Mouse (Mus musculus) CH12.LX (cell line): Measurements from ENCODE around the gene Ears2. TPM values are rescaled to one million over a fixed set of nuclear protein-coding genes. Genes with fewer than 3 reads are reported as not detected.

Experiments used
- DNase-seq: peaks from one replicate; pipeline ENCODE4 v3.0.0-alpha.2; 2013; ENCODE audit errors: extremely low read depth
- H3K27ac ChIP-seq: 2 replicates; pipeline ENCODE4 v1.5.1; 2012; ENCODE audit warnings: low read depth, mild to moderate bottlenecking, control low read depth, moderate library complexity; ENCODE audit not compliant: insufficient read depth
- H3K27me3 ChIP-seq: replicated peaks from 2 replicates; pipeline ENCODE3; 2012; ENCODE audit warnings: inconsistent platforms
- H3K36me3 ChIP-seq, 2 experiments: replicated peaks in 1 of 2; 2 replicates each; pipeline versions ENCODE3 to v1.6.1; 2012; ENCODE audit warnings: inconsistent platforms in 1 of 2, low read length in 1 of 2, mild to moderate bottlenecking in 1 of 2, mixed read lengths in 1 of 2, moderate library complexity in 1 of 2; ENCODE audit not compliant: control insufficient read depth in 1 of 2, insufficient read depth in 1 of 2
- H3K4me1 ChIP-seq, 2 experiments: 2 replicates each; pipeline ENCODE4 v1.6.1; 2012; ENCODE audit warnings: inconsistent platforms in 1 of 2, moderate library complexity in 1 of 2; ENCODE audit not compliant: insufficient read depth in 2 of 2, control insufficient read depth in 1 of 2
- H3K4me2 ChIP-seq: 2 replicates; pipeline ENCODE4 v1.6.1; 2012; ENCODE audit warnings: low read depth, mild to moderate bottlenecking, control low read depth; ENCODE audit not compliant: poor library complexity, insufficient read depth, severe bottlenecking
- H3K4me3 ChIP-seq, 3 experiments: fragments of 150-350 bp in 1 of 3; sonication (generic) in 1 of 3; replicated peaks in 1 of 3; 2 replicates each; pipeline versions ENCODE3 to v1.5.1; 2011 to 2012; ENCODE audit warnings: low read depth in 2 of 3, low read length in 2 of 3, mild to moderate bottlenecking in 2 of 3, moderate library complexity in 2 of 3, control low read depth in 1 of 3, improper control_type of control experiment in 1 of 3, inconsistent platforms in 1 of 3, mixed read lengths in 1 of 3; ENCODE audit not compliant: poor library complexity in 1 of 3
- H3K79me2 ChIP-seq: replicated peaks from 2 replicates; pipeline ENCODE4 v1.6.1; 2012; ENCODE audit warnings: mild to moderate bottlenecking, moderate library complexity; ENCODE audit not compliant: control insufficient read depth, poor library complexity, insufficient read depth, severe bottlenecking; ENCODE audit errors: extremely low read depth
- H3K9ac ChIP-seq: 2 replicates; pipeline ENCODE4 v1.6.1; 2012; ENCODE audit warnings: low read depth, mild to moderate bottlenecking, control low read depth, moderate library complexity; ENCODE audit not compliant: insufficient read depth
- H3K9me3 ChIP-seq: replicated peaks from 2 replicates; pipeline ENCODE3; 2012; ENCODE audit warnings: low read length, inconsistent platforms, mixed read lengths
- BHLHE40 ChIP-seq: IDR thresholded peaks from 2 replicates; pipeline ENCODE4 v1.6.1; 2011; ENCODE audit warnings: mild to moderate bottlenecking, low read depth, low read length, improper control_type of control experiment
- CHD1 ChIP-seq: IDR thresholded peaks from 2 replicates; pipeline ENCODE4 v1.6.1; 2012; ENCODE audit warnings: low read depth, low read length, improper control_type of control experiment, inconsistent platforms
- CHD2 ChIP-seq: IDR thresholded peaks from 2 replicates; pipeline ENCODE4 v1.6.1; 2011; ENCODE audit warnings: low read length, improper control_type of control experiment
- CTCF ChIP-seq, 2 experiments: IDR thresholded peaks in 1 of 2; conservative IDR thresholded peaks in 1 of 2; 2 replicates each; pipeline ENCODE4 v1.5.1; 2011 to 2012; ENCODE audit warnings: low read depth in 2 of 2, low read length in 2 of 2, improper control_type of control experiment in 1 of 2, inconsistent platforms in 1 of 2, mild to moderate bottlenecking in 1 of 2, moderate library complexity in 1 of 2
- E2F4 ChIP-seq: IDR thresholded peaks from 2 replicates; pipeline ENCODE4 v1.6.1; 2011; ENCODE audit warnings: low read depth, low read length, improper control_type of control experiment; ENCODE audit not compliant: insufficient replicate concordance
- ELF1 ChIP-seq: IDR thresholded peaks from 2 replicates; pipeline ENCODE4 v1.6.1; 2014; ENCODE audit warnings: low read depth, mild to moderate bottlenecking, inconsistent platforms, low read length, improper control_type of control experiment
- EP300 ChIP-seq: IDR thresholded peaks from 2 replicates; pipeline ENCODE4 v1.6.1; 2011; ENCODE audit warnings: low read length, improper control_type of control experiment
- ETS1 ChIP-seq: conservative IDR thresholded peaks from 2 replicates; pipeline ENCODE4 v1.6.1; 2012; ENCODE audit warnings: low read depth, mild to moderate bottlenecking, inconsistent platforms, low read length, improper control_type of control experiment, moderate library complexity
- GABPA ChIP-seq: IDR thresholded peaks from 2 replicates; pipeline ENCODE4 v1.6.1; 2012; ENCODE audit warnings: low read depth, low read length, improper control_type of control experiment, inconsistent platforms; ENCODE audit not compliant: insufficient replicate concordance
- HCFC1 ChIP-seq: IDR thresholded peaks from 2 replicates; pipeline ENCODE4 v1.6.1; 2012; ENCODE audit warnings: low read depth, mild to moderate bottlenecking, inconsistent platforms, low read length, improper control_type of control experiment
- IRF4 ChIP-seq: IDR thresholded peaks from 2 replicates; pipeline ENCODE4 v1.6.1; 2014; ENCODE audit warnings: low read depth, mild to moderate bottlenecking, inconsistent platforms, low read length, improper control_type of control experiment
- JUN ChIP-seq: IDR thresholded peaks from 2 replicates; pipeline ENCODE4 v1.6.1; 2011; ENCODE audit warnings: low read depth, mild to moderate bottlenecking, low read length, improper control_type of control experiment, moderate library complexity; ENCODE audit not compliant: insufficient read depth
- JUND ChIP-seq: conservative IDR thresholded peaks from 2 replicates; pipeline ENCODE4 v1.6.1; 2011; ENCODE audit warnings: low read depth, low read length, improper control_type of control experiment
- KAT2A ChIP-seq: IDR thresholded peaks from 2 replicates; pipeline ENCODE4 v1.6.1; 2012; ENCODE audit warnings: low read length, improper control_type of control experiment, inconsistent platforms; ENCODE audit not compliant: insufficient replicate concordance
- MAFK ChIP-seq: IDR thresholded peaks from 2 replicates; pipeline ENCODE4 v1.6.1; 2011; ENCODE audit warnings: low read length, improper control_type of control experiment; ENCODE audit not compliant: insufficient replicate concordance
- MAX ChIP-seq: IDR thresholded peaks from 2 replicates; pipeline ENCODE4 v1.6.1; 2011; ENCODE audit warnings: low read length, improper control_type of control experiment
- MAZ ChIP-seq: IDR thresholded peaks from 2 replicates; pipeline ENCODE4 v1.6.1; 2012; ENCODE audit warnings: low read depth, mild to moderate bottlenecking, inconsistent platforms, low read length, improper control_type of control experiment, moderate library complexity
- MEF2A ChIP-seq: IDR thresholded peaks from 2 replicates; pipeline ENCODE4 v1.6.1; 2014; ENCODE audit warnings: low read depth, mild to moderate bottlenecking, inconsistent platforms, low read length, improper control_type of control experiment, borderline replicate concordance
- MXI1 ChIP-seq: IDR thresholded peaks from 2 replicates; pipeline ENCODE4 v1.6.1; 2011; ENCODE audit warnings: mild to moderate bottlenecking, low read depth, low read length, improper control_type of control experiment
- MYC ChIP-seq: IDR thresholded peaks from 2 replicates; pipeline ENCODE4 v1.6.1; 2011; ENCODE audit warnings: low read depth, mild to moderate bottlenecking, improper control_type of control experiment, low read length
- NELFE ChIP-seq: IDR thresholded peaks from 2 replicates; pipeline ENCODE4 v1.6.1; 2011; ENCODE audit warnings: low read depth, low read length, improper control_type of control experiment
- NRF1 ChIP-seq: IDR thresholded peaks from 2 replicates; pipeline ENCODE4 v1.6.1; 2014; ENCODE audit warnings: low read depth, mild to moderate bottlenecking, inconsistent platforms, low read length, improper control_type of control experiment, moderate library complexity
- PAX5 ChIP-seq: IDR thresholded peaks from 2 replicates; pipeline ENCODE4 v1.6.1; 2012; ENCODE audit warnings: low read length, inconsistent platforms, mixed read lengths
- POLR2A ChIP-seq: IDR thresholded peaks from 2 replicates; pipeline ENCODE4 v1.6.1; 2011; ENCODE audit warnings: low read depth, mild to moderate bottlenecking, improper control_type of control experiment, low read length
- POLR2AphosphoS2 ChIP-seq: IDR thresholded peaks from 2 replicates; pipeline ENCODE4 v1.6.1; 2011; ENCODE audit warnings: low read depth, low read length, improper control_type of control experiment
- RAD21 ChIP-seq: IDR thresholded peaks from 2 replicates; pipeline ENCODE4 v1.6.1; 2011; ENCODE audit warnings: low read depth, mild to moderate bottlenecking, low read length, improper control_type of control experiment, moderate library complexity
- RCOR1 ChIP-seq: conservative IDR thresholded peaks from 2 replicates; pipeline ENCODE4 v1.6.1; 2012; ENCODE audit warnings: low read depth, mild to moderate bottlenecking, inconsistent platforms, low read length, improper control_type of control experiment
- SIN3A ChIP-seq: IDR thresholded peaks from 2 replicates; pipeline ENCODE4 v1.6.1; 2012; ENCODE audit warnings: low read length, improper control_type of control experiment, inconsistent platforms
- SMC3 ChIP-seq: IDR thresholded peaks from 2 replicates; pipeline ENCODE4 v1.6.1; 2011; ENCODE audit warnings: low read depth, low read length, improper control_type of control experiment
- TBP ChIP-seq: conservative IDR thresholded peaks from 2 replicates; pipeline ENCODE4 v1.6.1; 2011; ENCODE audit warnings: low read depth, low read length, improper control_type of control experiment
- TCF12 ChIP-seq: IDR thresholded peaks from 2 replicates; pipeline ENCODE4 v1.6.1; 2014; ENCODE audit warnings: low read depth, mild to moderate bottlenecking, inconsistent platforms, low read length, improper control_type of control experiment
- UBTF ChIP-seq: IDR thresholded peaks from 2 replicates; pipeline ENCODE4 v1.6.1; 2012; ENCODE audit warnings: low read depth, mild to moderate bottlenecking, inconsistent platforms, low read length, improper control_type of control experiment, moderate library complexity
- USF1 ChIP-seq: IDR thresholded peaks from 2 replicates; pipeline ENCODE4 v1.6.1; 2014; ENCODE audit warnings: low read depth, mild to moderate bottlenecking, inconsistent platforms, low read length, improper control_type of control experiment
- USF2 ChIP-seq: conservative IDR thresholded peaks from 2 replicates; pipeline ENCODE4 v1.6.1; 2011; ENCODE audit warnings: low read depth, low read length, improper control_type of control experiment
- ZC3H11A ChIP-seq: IDR thresholded peaks from 2 replicates; pipeline ENCODE4 v1.6.1; 2012; ENCODE audit warnings: low read depth, mild to moderate bottlenecking, inconsistent platforms, low read length, improper control_type of control experiment
- ZKSCAN1 ChIP-seq: IDR thresholded peaks from 2 replicates; pipeline ENCODE4 v1.6.1; 2012; ENCODE audit warnings: low read depth, inconsistent platforms, low read length, improper control_type of control experiment, borderline replicate concordance
- ZMIZ1 ChIP-seq: IDR thresholded peaks from 2 replicates; pipeline ENCODE4 v1.6.1; 2012; ENCODE audit warnings: low read depth, mild to moderate bottlenecking, inconsistent platforms, low read length, improper control_type of control experiment
- ZNF384 ChIP-seq: IDR thresholded peaks from 2 replicates; pipeline ENCODE4 v1.6.1; 2012; ENCODE audit warnings: low read depth, low read length, improper control_type of control experiment, inconsistent platforms
- dilution Hi-C: fragments of 300-500 bp; cut with MboI; formaldehyde crosslinking; loops from 2 replicates; pipeline ENCODE4 v1.14.3; 2020; ENCODE audit warnings: low sequenced_read_pairs; ENCODE audit not compliant: extremely low pct_unique_long_range_greater_than_20kb, extremely low pct_ligation_motif_present
- in situ Hi-C: fragments of 300-500 bp; cut with MboI; formaldehyde crosslinking; loops from 3 replicates; pipeline ENCODE4 v1.14.3; 2019; ENCODE audit warnings: low sequenced_read_pairs, low pct_ligation_motif_present, low pct_unique_long_range_greater_than_20kb, mixed read lengths
- polyA plus RNA-seq: library from polyadenylated mRNA; unstranded; fragments of >175 nt; gene quantifications from 2 replicates; pipeline ENCODE4 v1.2.1, GENCODE M21; 2012; ENCODE audit warnings: low read depth; ENCODE audit not compliant: insufficient read length
- total RNA-seq, 2 experiments: library from RNA; depleted of rRNA; stranded (reverse); fragments of 300-350 nt in 1 of 2; fragments of >200 nt in 1 of 2; gene quantifications; 2 replicates each; pipeline ENCODE4 v1.2.3; 2012 to 2014

Ears2 gene
- 11.2 and 14.3 TPM in 2 replicates for total RNA-seq (2012; rRNA removed)
- 11.8 and 13.2 TPM in 2 replicates for total RNA-seq (2014; rRNA removed)
- polyA plus RNA-seq: 10.6 and 11.7 TPM in 2 replicates

GRCm38 (mm10) chr7:122066945-122067516, at the start of gene Ears2, which contains the start of gene Ubfd1:
Gene Ears2, minus strand, starts transcription at chr7:122067263.
Gene Ubfd1, plus strand, starts transcription at chr7:122067175.
- Histone ChIP-seq H3K4me2 (peak within 1 kb of the TSS; percentile 99), H3K36me3 (peaks cover 27 to 48% of the 10 kb centered on the region in 2 experiments), H3K9me3 (no peaks in the 10 kb centered on the region), H3K4me1 (peaks cover 10 to 51% of the 10 kb centered on the region in 2 experiments), H3K27ac (peak within 1 kb of the TSS; percentile 72), H3K27me3 (no peaks in the 10 kb centered on the region), H3K4me3 (peak within 1 kb of the TSS; percentile 92 to 100 (median 98)), H3K79me2 (peaks cover 32% of the 10 kb centered on the region), H3K9ac (peak within 1 kb of the TSS; percentile 79)
- dilution Hi-C loops: no loop called here
- no peak for TF ChIP-seq ZKSCAN1
- TF ChIP-seq JUN: no peak
- TF ChIP-seq SMC3: no peak
- TF ChIP-seq USF1: peak; percentile 75
- no peak for TF ChIP-seq USF2
- TF ChIP-seq CHD1: no peak
- TF ChIP-seq NRF1: peak; percentile 63
- peak; percentile 72 for TF ChIP-seq BHLHE40
- no peak for TF ChIP-seq GABPA
- TF ChIP-seq UBTF: 0 out of 2 replicates have a peak, but pooled peaks have one; percentile 17
- peak; percentile 52; the same call in 1 of the 2 replicates for TF ChIP-seq IRF4
- peak; percentile 34; the same call in 1 of the 2 replicates for TF ChIP-seq POLR2AphosphoS2
- peak; percentile 59 for TF ChIP-seq TCF12
- TF ChIP-seq MAZ: peak; percentile 79; the same call in 1 of the 2 replicates
- TF ChIP-seq EP300: no peak
- no peak for TF ChIP-seq ZC3H11A
- peak; percentile 100 for TF ChIP-seq MXI1
- TF ChIP-seq MAX: peak; percentile 99
- TF ChIP-seq ETS1: peak; percentile 47; the same call in 1 of the 2 replicates
- TF ChIP-seq RAD21: no peak
- peak; percentile 79 for TF ChIP-seq NELFE
- TF ChIP-seq CHD2: peak; percentile 22; the same call in 1 of the 2 replicates
- peak; percentile 6; the same call in 1 of the 2 replicates for TF ChIP-seq TBP
- no peak for TF ChIP-seq RCOR1
- TF ChIP-seq ZNF384: peak; percentile 62
- no peak for TF ChIP-seq CTCF (conservative IDR thresholded peaks at IDR 0.05 in 1 of 2, IDR thresholded peaks at IDR 0.05 in 1 of 2; ENCODE audit: low read depth in 2 of 2, low read length in 2 of 2)
- peak; percentile 99 for TF ChIP-seq MYC
- peak; percentile 43 for TF ChIP-seq ELF1
- no peak for TF ChIP-seq MAFK
- peak; percentile 73 for TF ChIP-seq HCFC1
- TF ChIP-seq KAT2A: no peak
- TF ChIP-seq SIN3A: peak; percentile 97
- no peak for TF ChIP-seq JUND
- 0 out of 2 replicates have a peak, but pooled peaks have one; percentile 18 for TF ChIP-seq MEF2A
- TF ChIP-seq PAX5: no peak
- TF ChIP-seq ZMIZ1: peak; percentile 79; the same call in 1 of the 2 replicates
- TF ChIP-seq POLR2A: peak; percentile 80
- TF ChIP-seq E2F4: no peak
- in situ Hi-C loops: no loop called here
- DNase-seq: peak; percentile 95
